Mouse (Mus musculus) midbrain, postnatal 0 days (tissue): ENCODE data around the gene Mlycd. TPM values are rescaled to one million over a fixed set of nuclear protein-coding genes. Genes with fewer than 3 reads are reported as not detected.

Source experiments
- ATAC-seq: fragments of 200-750 bp; cut with Nextera tagmentation; 2 replicates; pipeline ENCODE4 v1.8.0; 2017; ENCODE audit warnings: moderate number of reproducible peaks, mild to moderate bottlenecking, moderate TSS enrichment, moderate library complexity; ENCODE audit not compliant: low FRiP score
- DNase-seq: peaks from one replicate; pipeline ENCODE4 v3.0.0-alpha.2; 2015; ENCODE audit warnings: low spot score
- H3K27ac ChIP-seq: fragments of 300-500 bp; sonication (generic); 2 replicates; pipeline ENCODE4 v1.5.1; 2014; ENCODE audit warnings: low read depth, mild to moderate bottlenecking, low read length, mixed read lengths
- H3K27me3 ChIP-seq: fragments of 300-500 bp; sonication (generic); 2 replicates; pipeline ENCODE4 v1.6.1; 2014; ENCODE audit warnings: low read length, control low read depth, mixed read lengths; ENCODE audit not compliant: insufficient read depth
- H3K36me3 ChIP-seq: fragments of 300-500 bp; sonication (generic); 2 replicates; pipeline ENCODE4 v1.6.1; 2014; ENCODE audit warnings: low read length, control low read depth, mixed read lengths; ENCODE audit not compliant: insufficient read depth
- H3K4me1 ChIP-seq: fragments of 300-500 bp; sonication (generic); 2 replicates; pipeline ENCODE4 v1.6.1; 2014; ENCODE audit warnings: mild to moderate bottlenecking, control low read depth, antibody characterized with exemption, low read length, mixed read lengths; ENCODE audit not compliant: insufficient read depth
- H3K4me2 ChIP-seq: fragments of 300-500 bp; sonication (generic); 2 replicates; pipeline ENCODE4 v1.6.1; 2014; ENCODE audit warnings: low read depth, mild to moderate bottlenecking, low read length, mixed read lengths; ENCODE audit not compliant: poor library complexity, severe bottlenecking
- H3K4me3 ChIP-seq: fragments of 300-500 bp; sonication (generic); 2 replicates; pipeline ENCODE4 v1.5.1; 2014; ENCODE audit warnings: low read depth, mild to moderate bottlenecking, low read length, moderate library complexity
- H3K9ac ChIP-seq: fragments of 300-500 bp; sonication (generic); replicated peaks from 2 replicates; pipeline ENCODE4 v1.6.1; 2014; ENCODE audit warnings: mild to moderate bottlenecking, low read length, moderate library complexity, mixed read lengths; ENCODE audit not compliant: poor library complexity, severe bottlenecking
- H3K9me3 ChIP-seq: fragments of 300-500 bp; sonication (generic); 2 replicates; pipeline ENCODE4 v1.6.1; 2016; ENCODE audit warnings: low read length, control low read depth
- CTCF ChIP-seq: IDR thresholded peaks from 2 replicates; pipeline ENCODE4 v1.5.1; 2016; ENCODE audit warnings: antibody characterized with exemption, mild to moderate bottlenecking
- WGBS: fragments of 180-500 bp; shearing (Covaris S2); extraction: QIAGEN DNeasy Blood & Tissue Kit; methylation state at CpG from one replicate; pipeline ENCODE4 v1.1.7; 2014; 5-methylcytosine and 5-hydroxymethylcytosine counted together
- polyA plus RNA-seq: library from polyadenylated mRNA; unstranded; fragments of >200 nt; fragmentation: Nextera tagmentation; extraction: Ambion mirVana; gene quantifications from 2 replicates; pipeline ENCODE4 v1.2.1, GENCODE M21; 2015
- total RNA-seq: library from RNA; depleted of rRNA; stranded (reverse); fragments of >200 nt; gene quantifications from 2 replicates; pipeline ENCODE4 v1.2.3, GENCODE M21; 2014

The Mlycd gene
- total and polyA plus RNA-seq, 2 experiments from 2014 or later: 20.6 to 32.1 TPM

DNA sequence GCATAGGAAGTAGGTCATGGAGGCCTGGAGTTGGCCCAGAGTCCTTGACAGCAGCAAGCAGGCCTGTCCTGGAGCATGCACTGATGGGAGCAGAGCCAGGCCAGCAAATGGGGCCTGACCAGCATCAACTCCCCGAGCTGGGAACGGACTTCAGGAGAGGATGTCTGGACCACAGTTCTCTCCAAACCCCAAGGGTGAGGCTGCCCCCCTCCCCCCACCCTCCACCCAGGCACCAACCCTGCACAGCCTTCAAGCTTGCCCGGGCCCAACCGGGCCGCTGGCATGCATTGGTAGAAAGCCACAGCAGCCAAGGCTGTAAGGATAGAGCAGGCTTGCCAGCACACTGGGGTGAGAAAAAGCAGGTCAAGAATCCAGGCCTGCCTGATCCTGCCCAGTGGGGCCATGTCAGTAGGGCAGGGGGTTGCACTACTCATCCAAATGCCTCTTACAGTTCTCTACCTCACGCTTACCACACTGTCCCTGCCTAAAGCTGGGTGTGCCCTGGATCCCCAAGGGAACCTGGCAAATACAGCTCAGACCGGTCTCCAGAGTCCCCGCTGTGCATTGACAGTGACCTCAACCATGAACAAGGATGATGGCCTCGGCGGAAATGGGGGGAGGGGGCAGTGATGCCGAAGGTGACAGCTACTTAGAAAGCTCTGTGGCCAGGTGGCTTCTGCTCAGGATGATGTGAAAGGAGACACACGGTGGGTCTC is 33.1 kb downstream of the Mlycd start:
- H3K4me1 ChIP-seq: no peaks in the 10 kb centered on the region
- H3K27ac ChIP-seq: no peak overlapping the region
- H3K36me3 ChIP-seq: no peaks in the 10 kb centered on the region
- H3K27me3 ChIP-seq: no peaks in the 10 kb centered on the region
- H3K4me3 ChIP-seq: no peak overlapping the region
- H3K4me2 ChIP-seq: no peak overlapping the region
- no peak for TF ChIP-seq CTCF
- H3K9me3 ChIP-seq: no peaks in the 10 kb centered on the region
- DNase-seq: no peak
- ATAC-seq: no peak
- 79% methylated on average over 12 of the region's 12 CpGs for WGBS
- H3K9ac ChIP-seq: no peak overlapping the region

DNA sequence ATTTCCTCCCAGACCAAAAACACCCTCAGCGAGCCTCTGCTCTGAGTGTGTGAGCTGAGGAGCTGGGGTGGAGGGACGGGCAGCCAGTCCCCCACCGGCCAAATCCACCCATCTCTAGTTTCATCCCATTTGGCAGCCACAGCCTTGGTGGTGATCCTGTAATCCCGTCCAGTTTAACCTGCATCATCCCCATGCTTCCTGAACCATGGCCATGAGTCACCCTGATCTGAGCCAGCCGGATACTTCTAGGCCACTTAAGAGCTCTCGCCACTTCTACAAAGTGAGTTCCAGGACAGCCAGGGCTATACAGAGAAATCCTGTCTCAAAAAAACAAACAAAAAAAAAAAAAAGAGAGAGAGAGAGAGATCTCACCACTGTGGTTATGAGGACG is 33.7 kb downstream of the Mlycd start:
- Histone ChIP-seq H3K4me1 (no peaks in the 10 kb centered on the region), H3K9me3 (no peaks in the 10 kb centered on the region), H3K9ac (no peak overlapping the region), H3K27me3 (no peaks in the 10 kb centered on the region), H3K36me3 (no peaks in the 10 kb centered on the region), H3K27ac (no peak overlapping the region), H3K4me2 (no peak overlapping the region), H3K4me3 (no peak overlapping the region)
- no peak for DNase-seq
- no peak for ATAC-seq
- 67% methylated on average over 7 of the region's 7 CpGs for WGBS
- TF ChIP-seq CTCF: no peak

DNA sequence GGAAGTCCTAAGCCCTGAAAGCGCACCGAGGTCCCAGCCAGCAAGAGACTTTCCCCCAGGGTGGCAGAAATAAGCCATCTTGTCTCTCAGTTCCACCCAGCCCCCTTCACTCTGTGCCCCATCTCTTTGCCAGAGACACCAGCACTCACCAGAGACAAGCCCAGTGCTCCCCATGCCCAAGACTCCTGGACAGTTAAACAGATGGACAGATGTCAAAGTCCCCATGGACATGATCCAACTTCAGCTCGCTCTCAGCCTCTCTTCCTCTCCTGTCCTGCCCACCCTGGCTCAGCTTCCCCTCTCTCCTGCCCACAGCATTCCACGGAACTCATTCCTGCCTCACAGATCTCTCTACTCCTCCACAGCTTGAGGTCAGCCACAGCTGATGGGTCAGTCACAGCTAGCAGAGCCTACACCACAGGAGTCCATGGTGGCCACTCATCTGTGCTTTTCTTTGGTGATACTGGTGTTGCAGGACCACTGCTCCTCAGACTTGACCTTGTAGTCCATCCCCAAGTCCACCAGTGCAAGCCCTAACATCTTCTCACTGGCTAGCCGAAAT is 34.2 kb downstream of the Mlycd start:
- Histone ChIP-seq H3K9me3 (no peaks in the 10 kb centered on the region), H3K36me3 (no peaks in the 10 kb centered on the region), H3K27me3 (no peaks in the 10 kb centered on the region), H3K27ac (no peak overlapping the region), H3K4me3 (no peak overlapping the region), H3K4me2 (no peak overlapping the region), H3K9ac (no peak overlapping the region), H3K4me1 (no peaks in the 10 kb centered on the region)
- WGBS: 79% methylated on average over 5 of the region's 5 CpGs
- no peak for ATAC-seq
- DNase-seq: no peak
- TF ChIP-seq CTCF: no peak

DNA sequence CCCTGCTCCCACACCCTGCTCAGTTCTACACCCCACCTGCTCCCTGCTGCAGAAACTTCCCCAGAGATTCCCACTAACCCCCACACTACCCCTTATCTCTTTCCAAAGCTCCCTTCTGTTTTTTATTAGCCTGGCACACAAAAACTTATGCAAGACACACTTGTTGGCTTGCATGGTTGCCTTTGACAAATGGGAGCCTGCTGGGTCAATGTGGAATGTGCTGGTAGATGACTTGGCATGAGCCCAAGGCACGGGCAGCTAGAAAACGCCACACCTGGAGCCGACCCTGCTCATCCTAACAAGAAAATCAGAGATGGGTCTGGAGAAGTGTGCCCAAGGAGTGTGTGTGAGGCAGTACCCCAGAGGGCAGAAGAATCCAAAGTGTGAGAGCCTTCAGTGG is 34.9 kb downstream of the Mlycd start:
- Histone ChIP-seq H3K36me3 (no peaks in the 10 kb centered on the region), H3K4me2 (no peak overlapping the region), H3K4me3 (no peak overlapping the region), H3K9me3 (no peaks in the 10 kb centered on the region), H3K27me3 (no peaks in the 10 kb centered on the region), H3K9ac (no peak overlapping the region), H3K27ac (no peak overlapping the region), H3K4me1 (no peaks in the 10 kb centered on the region)
- 85% methylated on average over 3 of the region's 3 CpGs for WGBS
- DNase-seq: no peak
- no peak for TF ChIP-seq CTCF
- ATAC-seq: no peak

DNA sequence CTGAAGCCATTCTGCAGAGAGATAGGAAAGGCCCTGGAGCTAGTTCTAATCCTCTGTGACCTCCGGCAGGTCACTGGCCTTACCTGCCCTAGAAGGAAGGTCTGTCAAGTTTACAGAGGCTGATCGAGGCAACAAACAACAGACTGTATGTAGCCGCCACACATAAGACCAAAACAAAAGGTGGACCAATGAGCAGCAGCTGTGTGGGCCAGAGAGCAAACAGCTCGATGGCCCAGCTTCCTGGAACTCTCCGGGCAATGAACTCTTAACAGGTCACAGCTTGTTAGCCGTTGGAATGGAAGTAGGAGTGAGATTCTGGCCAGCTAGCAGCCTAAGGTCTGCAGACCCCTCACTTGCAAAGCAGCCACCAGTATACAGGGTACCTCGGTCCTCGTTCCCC is 35.6 kb downstream of the Mlycd start:
- Histone ChIP-seq H3K27me3 (no peaks in the 10 kb centered on the region), H3K27ac (no peak overlapping the region), H3K9me3 (no peaks in the 10 kb centered on the region), H3K36me3 (no peaks in the 10 kb centered on the region), H3K9ac (no peak overlapping the region), H3K4me3 (no peak overlapping the region), H3K4me1 (no peaks in the 10 kb centered on the region), H3K4me2 (no peak overlapping the region)
- DNase-seq (no peak), ATAC-seq (no peak)
- WGBS: 81% methylated on average over 8 of the region's 8 CpGs
- no peak for TF ChIP-seq CTCF

DNA sequence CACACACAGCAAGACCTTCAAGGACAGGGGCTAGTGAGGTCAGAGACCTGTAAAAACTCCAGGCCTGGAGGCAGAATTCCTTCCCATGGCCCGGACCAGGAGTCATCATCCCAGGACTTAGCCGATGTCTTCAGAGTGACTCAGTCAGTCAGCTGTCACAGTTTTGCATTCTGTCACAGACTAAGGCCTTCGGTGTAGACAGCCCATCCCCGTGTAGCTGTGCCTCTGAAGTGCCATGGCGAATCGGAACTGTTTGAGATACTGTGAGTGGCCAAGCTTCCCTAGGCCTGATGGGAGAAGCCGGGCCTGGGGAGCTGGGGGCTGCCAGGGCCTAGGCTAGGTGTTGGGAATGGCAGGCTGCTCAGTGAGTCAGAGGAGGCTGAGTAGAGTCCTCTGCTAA is 36.0 kb downstream of the Mlycd start:
- H3K36me3 ChIP-seq: no peaks in the 10 kb centered on the region
- no peaks in the 10 kb centered on the region for H3K9me3 ChIP-seq
- H3K4me1 ChIP-seq: no peaks in the 10 kb centered on the region
- no peak for TF ChIP-seq CTCF
- H3K9ac ChIP-seq: no peak overlapping the region
- no peak overlapping the region for H3K4me3 ChIP-seq
- no peak overlapping the region for H3K4me2 ChIP-seq
- H3K27ac ChIP-seq: no peak overlapping the region
- no peaks in the 10 kb centered on the region for H3K27me3 ChIP-seq
- DNase-seq: no peak
- 87% methylated on average over 7 of the region's 7 CpGs for WGBS
- ATAC-seq: no peak
